Mouse (Mus musculus) forebrain, postnatal 0 days (tissue): ENCODE measurements around the gene Gm20772. TPM values are rescaled to one million over a fixed set of nuclear protein-coding genes. Genes with fewer than 3 reads are reported as not detected.
"Not testable (repeated sequence)": the region's sequence is repeated elsewhere in the genome, so short reads cannot be mapped to it uniquely, and the experiment has no call there.

Experiments used
- ATAC-seq: fragments of 200-750 bp; cut with Nextera tagmentation; 2 replicates; pipeline ENCODE4 v1.8.0; 2017; ENCODE audit warnings: mild to moderate bottlenecking, moderate library complexity
- DNase-seq: peaks from one replicate; pipeline ENCODE4 v3.0.0-alpha.2; 2015
- H3K27ac ChIP-seq: fragments of 300-500 bp; sonication (generic); 2 replicates; pipeline ENCODE4 v1.5.1; 2014; ENCODE audit warnings: low read depth, mild to moderate bottlenecking, antibody characterized with exemption, low read length, moderate library complexity, mixed read lengths
- H3K27me3 ChIP-seq: fragments of 300-500 bp; sonication (generic); 2 replicates; pipeline ENCODE4 v1.6.1; 2014; ENCODE audit warnings: mild to moderate bottlenecking, low read length, mixed read lengths; ENCODE audit not compliant: insufficient read depth
- H3K36me3 ChIP-seq: fragments of 300-500 bp; sonication (generic); 2 replicates; pipeline ENCODE4 v1.6.1; 2014; ENCODE audit warnings: mild to moderate bottlenecking, moderate library complexity; ENCODE audit not compliant: insufficient read depth
- H3K4me1 ChIP-seq: fragments of 300-500 bp; sonication (generic); 2 replicates; pipeline ENCODE4 v1.6.1; 2014; ENCODE audit warnings: antibody characterized with exemption; ENCODE audit not compliant: insufficient read depth
- H3K4me2 ChIP-seq: fragments of 300-500 bp; sonication (generic); 2 replicates; pipeline ENCODE4 v1.6.1; 2014; ENCODE audit warnings: low read depth, mild to moderate bottlenecking, moderate library complexity
- H3K4me3 ChIP-seq: fragments of 300-500 bp; sonication (generic); 2 replicates; pipeline ENCODE4 v1.5.1; 2014; ENCODE audit warnings: low read depth, low read length, mixed read lengths
- H3K9ac ChIP-seq: fragments of 300-500 bp; sonication (generic); 2 replicates; pipeline ENCODE4 v1.6.1; 2014; ENCODE audit warnings: mild to moderate bottlenecking
- H3K9me3 ChIP-seq: fragments of 300-500 bp; sonication (generic); 2 replicates; pipeline ENCODE4 v1.6.1; 2016; ENCODE audit warnings: low read length
- WGBS: fragments of 180-500 bp; shearing (Covaris S2); extraction: QIAGEN DNeasy Blood & Tissue Kit; methylation state at CpG from one replicate; pipeline ENCODE4 v1.1.7; 2014; 5-methylcytosine and 5-hydroxymethylcytosine counted together
- polyA plus RNA-seq: library from polyadenylated mRNA; unstranded; fragments of >200 nt; fragmentation: Nextera tagmentation; extraction: Ambion mirVana; gene quantifications from 2 replicates; pipeline ENCODE4 v1.2.1, GENCODE M21; 2015
- total RNA-seq: library from RNA; depleted of rRNA; stranded (reverse); fragments of >200 nt; gene quantifications from 2 replicates; pipeline ENCODE4 v1.2.3, GENCODE M21; 2014; rRNA removed

Gene Gm20772
- total RNA-seq (not detected in 2 replicates), polyA plus RNA-seq (not detected in 2 replicates)

GRCm38 (mm10) chrY:17874441-17874840 is at the start of gene Gm20772, which contains the start of gene Gm20831:
TSS of gene Gm20772 (plus strand) at chrY:17874741.
TSS of gene Gm20831 (plus strand) at chrY:17874741.
- not testable (repeated sequence) for ATAC-seq, H3K27me3 ChIP-seq, H3K36me3 ChIP-seq, H3K4me2 ChIP-seq, H3K4me1 ChIP-seq, DNase-seq, H3K4me3 ChIP-seq, H3K9ac ChIP-seq, H3K9me3 ChIP-seq, H3K27ac ChIP-seq

- H3K9ac ChIP-seq, ATAC-seq, H3K4me3 ChIP-seq, H3K9me3 ChIP-seq, H3K4me2 ChIP-seq, H3K27ac ChIP-seq, H3K27me3 ChIP-seq, H3K4me1 ChIP-seq, DNase-seq, H3K36me3 ChIP-seq: not testable (repeated sequence)
- WGBS: no CpG with 5 or more reads among the region's 3 CpGs
Measured at GRCm38 (mm10) chrY:17846166-17846565, 28.4 kb upstream of the Gm20772 start, which contains the start of gene Gm21904. TSS of gene Gm21904 (minus strand) at chrY:17846266.

Other genes starting within 250 kb of the Gm20772 start
- not detected in 2 replicates for gene Gm21904, start 28.5 kb upstream of the Gm20772 start, total RNA-seq
- gene Gm21904, start 28.5 kb upstream of the Gm20772 start, polyA plus RNA-seq: not detected in 2 replicates
- gene Gm20831, start within 50 bp of the Gm20772 start, total RNA-seq: not detected in 2 replicates
- gene Gm20831, start within 50 bp of the Gm20772 start, polyA plus RNA-seq: not detected in 2 replicates
- not detected in 2 replicates for gene Srsy, start 62.6 kb downstream of the Gm20772 start, total RNA-seq
- not detected in 2 replicates for gene Srsy, start 62.6 kb downstream of the Gm20772 start, polyA plus RNA-seq
- not detected in 2 replicates for gene Gm21764, start 187.1 kb downstream of the Gm20772 start, total RNA-seq
- not detected in 2 replicates for gene Gm21764, start 187.1 kb downstream of the Gm20772 start, polyA plus RNA-seq
- gene Ssty1, start 214.4 kb downstream of the Gm20772 start, total RNA-seq: not detected in 2 replicates
- not detected in 2 replicates for gene Ssty1, start 214.4 kb downstream of the Gm20772 start, polyA plus RNA-seq